Mouse (Mus musculus): ENCODE results near the gene Foxa3. TPM values are rescaled to one million over a fixed set of nuclear protein-coding genes. Genes with fewer than 3 reads are reported as not detected.

The Foxa3 gene
- polyA plus RNA-seq, 1 experiment from 2014 or later = not detected

- H3K9me3 ChIP-seq (ENCODE audit: control insufficient read depth, low read length) = no peaks in the 10 kb centered on the region
- peak overlapping the region; percentile 5; the same call in 1 of the 2 replicates for H3K4me3 ChIP-seq (ENCODE audit: low read depth, low read length)
- H3K4me1 ChIP-seq (ENCODE audit: control insufficient read depth, insufficient read depth, low read length) = no peaks in the 10 kb centered on the region
- H3K36me3 ChIP-seq (ENCODE audit: control insufficient read depth, insufficient read depth, low read length) = peaks cover 11% of the 10 kb centered on the region
- H3K4me2 ChIP-seq (ENCODE audit: low read depth, low read length) = peak overlapping the region; percentile 38
- H3K9ac ChIP-seq (replicated peaks; ENCODE audit: low read depth, low read length) = peak overlapping the region; percentile 8; the same call in 1 of the 2 replicates
- WGBS = 64% methylated on average over 9 of the region's 9 CpGs
- no peaks in the 10 kb centered on the region for H3K27me3 ChIP-seq (ENCODE audit: control insufficient read depth, insufficient read depth, low read length)
- no peak overlapping the region for H3K27ac ChIP-seq (ENCODE audit: low read depth, low read length)
- ATAC-seq (ENCODE audit: low read depth) = peak; percentile 36
Observed at GRCm38 (mm10) chr7:19054777-19055076, 31.4 kb upstream of the Foxa3 start.

- 28% methylated on average over 33 of the region's 33 CpGs for WGBS
- Histone ChIP-seq H3K4me1 (ENCODE audit: control insufficient read depth, insufficient read depth, low read length) (no peaks in the 10 kb centered on the region), H3K27ac (ENCODE audit: low read depth, low read length) (no peak within 1 kb of the TSS)
Observed at GRCm38 (mm10) chr7:19054047-19054776, 30.9 kb upstream of the Foxa3 start, which contains the start of gene Rsph6a. Gene Rsph6a (plus strand): TSS chr7:19054690.

DNA sequence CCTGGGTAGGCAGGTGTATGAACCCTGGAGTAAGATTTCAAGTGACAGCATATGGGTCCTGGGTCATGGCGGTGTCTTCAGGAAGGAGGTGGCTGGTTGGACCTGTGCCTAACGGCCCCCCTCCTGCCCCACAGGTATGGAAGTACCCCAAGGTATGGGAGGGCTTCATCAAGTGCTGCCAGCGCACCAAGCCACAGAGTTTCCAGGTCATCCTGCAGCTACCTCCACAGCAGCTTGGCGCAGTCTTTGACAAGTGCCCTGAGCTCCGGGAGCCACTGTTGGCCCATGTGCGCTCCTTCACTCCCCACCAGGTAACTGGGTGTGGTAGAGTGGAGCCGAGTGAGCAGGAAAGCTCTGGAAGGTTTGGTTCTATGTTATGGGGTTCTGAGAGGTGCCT lies 29.8 kb upstream of the Foxa3 start:
- no peak for ATAC-seq (ENCODE audit: low read depth)
- Histone ChIP-seq H3K4me2 (ENCODE audit: low read depth, low read length) (no peak overlapping the region), H3K27ac (ENCODE audit: low read depth, low read length) (no peak overlapping the region), H3K27me3 (ENCODE audit: control insufficient read depth, insufficient read depth, low read length) (no peaks in the 10 kb centered on the region), H3K9ac (replicated peaks; ENCODE audit: low read depth, low read length) (no peak overlapping the region), H3K9me3 (ENCODE audit: control insufficient read depth, low read length) (no peaks in the 10 kb centered on the region), H3K4me1 (ENCODE audit: control insufficient read depth, insufficient read depth, low read length) (no peaks in the 10 kb centered on the region), H3K4me3 (ENCODE audit: low read depth, low read length) (no peak overlapping the region), H3K36me3 (ENCODE audit: control insufficient read depth, insufficient read depth, low read length) (peaks cover 20% of the 10 kb centered on the region)
- WGBS = 94% methylated on average over 7 of the region's 7 CpGs

More at GRCm38 (mm10) chr7:19054047-19054776, 30.9 kb upstream of the Foxa3 start, which contains the start of gene Rsph6a:
- peaks cover 14% of the 10 kb centered on the region for H3K36me3 ChIP-seq (ENCODE audit: control insufficient read depth, insufficient read depth, low read length)
- H3K27me3 ChIP-seq (ENCODE audit: control insufficient read depth, insufficient read depth, low read length) = no peaks in the 10 kb centered on the region
- H3K9ac ChIP-seq (replicated peaks; ENCODE audit: low read depth, low read length) = peak within 1 kb of the TSS; percentile 8; the same call in 1 of the 2 replicates
- peak; percentile 70 for ATAC-seq (ENCODE audit: low read depth)
- peak within 1 kb of the TSS; percentile 5; the same call in 1 of the 2 replicates for H3K4me3 ChIP-seq (ENCODE audit: low read depth, low read length)
- H3K9me3 ChIP-seq (ENCODE audit: control insufficient read depth, low read length) = no peaks in the 10 kb centered on the region
- peak within 1 kb of the TSS; percentile 38 for H3K4me2 ChIP-seq (ENCODE audit: low read depth, low read length)

DNA sequence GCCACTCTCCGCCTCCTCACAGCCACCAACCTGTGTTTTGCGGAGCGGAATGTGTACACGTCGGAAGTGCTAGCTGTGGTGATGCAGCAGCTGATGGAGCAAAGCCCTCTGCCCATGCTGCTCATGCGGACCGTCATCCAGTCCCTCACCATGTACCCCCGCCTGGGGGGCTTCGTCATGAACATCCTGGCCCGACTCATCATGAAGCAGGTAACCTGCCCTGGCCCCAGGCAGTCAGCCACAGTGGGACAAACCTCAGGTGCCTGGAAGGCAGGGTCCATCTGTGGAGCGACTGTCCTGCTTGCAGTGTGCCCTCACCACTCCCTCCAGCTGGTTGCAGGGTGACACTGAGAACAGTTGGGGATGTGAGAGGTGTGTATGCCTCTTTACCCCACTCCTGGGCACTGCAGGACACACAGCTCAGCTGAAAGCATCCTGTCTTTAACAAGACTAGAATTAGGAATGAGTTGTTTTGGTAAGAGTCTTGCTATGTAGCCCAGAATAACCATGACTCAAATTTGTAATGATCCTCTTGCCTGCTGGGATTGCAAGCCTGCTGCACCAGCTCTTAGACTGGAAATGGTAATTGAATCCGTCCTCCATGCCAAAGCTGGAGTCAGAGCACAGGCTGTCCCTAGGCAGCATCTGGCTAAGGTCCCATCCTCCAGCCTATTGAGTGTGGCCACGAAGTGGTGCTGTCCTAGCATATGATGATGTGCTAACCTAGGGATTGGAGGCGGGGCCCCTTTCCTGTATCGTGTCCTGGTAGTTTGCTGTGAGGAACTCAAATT lies 29.2 kb upstream of the Foxa3 start:
- no peaks in the 10 kb centered on the region for H3K27me3 ChIP-seq (ENCODE audit: control insufficient read depth, insufficient read depth, low read length)
- no peak overlapping the region for H3K4me3 ChIP-seq (ENCODE audit: low read depth, low read length)
- H3K9me3 ChIP-seq (ENCODE audit: control insufficient read depth, low read length) = no peaks in the 10 kb centered on the region
- 91% methylated on average over 15 of the region's 15 CpGs for WGBS
- no peak overlapping the region for H3K27ac ChIP-seq (ENCODE audit: low read depth, low read length)
- no peak overlapping the region for H3K4me2 ChIP-seq (ENCODE audit: low read depth, low read length)
- H3K9ac ChIP-seq (replicated peaks; ENCODE audit: low read depth, low read length) = no peak overlapping the region
- H3K4me1 ChIP-seq (ENCODE audit: control insufficient read depth, insufficient read depth, low read length) = no peaks in the 10 kb centered on the region
- no peak for ATAC-seq (ENCODE audit: low read depth)
- peaks cover 21% of the 10 kb centered on the region for H3K36me3 ChIP-seq (ENCODE audit: control insufficient read depth, insufficient read depth, low read length)

GRCm38 (mm10) chr7:19051161-19051560 lies 27.8 kb upstream of the Foxa3 start:
- H3K4me3 ChIP-seq (ENCODE audit: low read depth, low read length) = no peak overlapping the region

DNA sequence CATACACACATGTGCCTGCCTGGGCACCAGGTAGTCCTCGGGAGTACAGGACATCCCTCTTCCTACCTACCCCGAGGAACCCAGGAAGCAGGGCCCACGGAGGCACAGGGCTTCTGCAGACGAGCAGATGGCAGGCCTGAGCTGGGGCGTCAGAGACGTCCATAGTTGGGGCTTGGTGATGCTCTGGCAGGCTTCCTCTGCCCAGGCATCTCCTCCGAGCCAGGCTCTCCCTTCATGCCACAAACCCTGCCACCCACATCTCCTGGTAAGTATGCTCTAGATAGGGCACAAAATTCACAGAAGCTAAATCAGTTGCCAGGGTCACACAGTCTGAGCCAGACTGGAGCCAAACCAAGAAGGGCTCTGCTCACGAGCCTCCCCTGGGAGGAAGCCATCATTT lies 26.8 kb upstream of the Foxa3 start:
- no peaks in the 10 kb centered on the region for H3K27me3 ChIP-seq (ENCODE audit: control insufficient read depth, insufficient read depth, low read length)
- no peaks in the 10 kb centered on the region for H3K9me3 ChIP-seq (ENCODE audit: control insufficient read depth, low read length)
- H3K9ac ChIP-seq (replicated peaks; ENCODE audit: low read depth, low read length) = no peak overlapping the region
- H3K36me3 ChIP-seq (ENCODE audit: control insufficient read depth, insufficient read depth, low read length) = peaks cover 44% of the 10 kb centered on the region
- no peak overlapping the region for H3K4me3 ChIP-seq (ENCODE audit: low read depth, low read length)
- no peak overlapping the region for H3K27ac ChIP-seq (ENCODE audit: low read depth, low read length)
- ATAC-seq (ENCODE audit: low read depth) = no peak
- H3K4me1 ChIP-seq (ENCODE audit: control insufficient read depth, insufficient read depth, low read length) = no peaks in the 10 kb centered on the region
- H3K4me2 ChIP-seq (ENCODE audit: low read depth, low read length) = no peak overlapping the region
- 94% methylated on average over 8 of the region's 8 CpGs for WGBS

More at GRCm38 (mm10) chr7:19051161-19051560, 27.8 kb upstream of the Foxa3 start:
- Histone ChIP-seq H3K4me2 (ENCODE audit: low read depth, low read length) (no peak overlapping the region), H3K27ac (ENCODE audit: low read depth, low read length) (no peak overlapping the region), H3K4me1 (ENCODE audit: control insufficient read depth, insufficient read depth, low read length) (no peaks in the 10 kb centered on the region), H3K9ac (replicated peaks; ENCODE audit: low read depth, low read length) (no peak overlapping the region), H3K36me3 (ENCODE audit: control insufficient read depth, insufficient read depth, low read length) (peaks cover 35% of the 10 kb centered on the region), H3K9me3 (ENCODE audit: control insufficient read depth, low read length) (no peaks in the 10 kb centered on the region), H3K27me3 (ENCODE audit: control insufficient read depth, insufficient read depth, low read length) (no peaks in the 10 kb centered on the region)
- ATAC-seq (ENCODE audit: low read depth) = no peak
- WGBS = 78% methylated on average over 4 of the region's 4 CpGs

DNA sequence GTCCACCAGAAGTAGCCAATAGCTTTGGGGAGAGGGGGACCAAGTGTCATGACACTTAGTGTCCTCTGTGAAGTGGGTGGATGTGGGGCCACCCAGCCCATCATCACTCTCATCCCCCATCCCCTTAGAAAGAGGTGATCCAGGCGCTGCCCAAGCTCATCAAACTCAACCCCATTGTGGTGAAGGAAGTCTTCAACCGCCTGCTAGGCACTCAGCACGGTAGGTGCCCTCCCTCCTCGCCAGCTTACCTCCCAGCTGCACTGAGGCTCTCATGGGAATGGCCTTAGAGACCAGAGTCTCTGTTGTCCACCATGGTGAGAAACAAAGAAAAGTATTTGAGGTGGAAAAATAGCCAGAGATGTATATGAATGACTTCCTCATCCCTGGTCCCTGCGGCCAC lies 25.9 kb upstream of the Foxa3 start:
- H3K36me3 ChIP-seq (ENCODE audit: control insufficient read depth, insufficient read depth, low read length) = peaks cover 54% of the 10 kb centered on the region
- no peak overlapping the region for H3K9ac ChIP-seq (replicated peaks; ENCODE audit: low read depth, low read length)
- H3K9me3 ChIP-seq (ENCODE audit: control insufficient read depth, low read length) = no peaks in the 10 kb centered on the region
- H3K4me1 ChIP-seq (ENCODE audit: control insufficient read depth, insufficient read depth, low read length) = no peaks in the 10 kb centered on the region
- 92% methylated on average over 5 of the region's 5 CpGs for WGBS
- H3K27me3 ChIP-seq (ENCODE audit: control insufficient read depth, insufficient read depth, low read length) = no peaks in the 10 kb centered on the region
- H3K27ac ChIP-seq (ENCODE audit: low read depth, low read length) = no peak overlapping the region
- no peak overlapping the region for H3K4me2 ChIP-seq (ENCODE audit: low read depth, low read length)
- ATAC-seq (ENCODE audit: low read depth) = no peak
- H3K4me3 ChIP-seq (ENCODE audit: low read depth, low read length) = no peak overlapping the region

DNA sequence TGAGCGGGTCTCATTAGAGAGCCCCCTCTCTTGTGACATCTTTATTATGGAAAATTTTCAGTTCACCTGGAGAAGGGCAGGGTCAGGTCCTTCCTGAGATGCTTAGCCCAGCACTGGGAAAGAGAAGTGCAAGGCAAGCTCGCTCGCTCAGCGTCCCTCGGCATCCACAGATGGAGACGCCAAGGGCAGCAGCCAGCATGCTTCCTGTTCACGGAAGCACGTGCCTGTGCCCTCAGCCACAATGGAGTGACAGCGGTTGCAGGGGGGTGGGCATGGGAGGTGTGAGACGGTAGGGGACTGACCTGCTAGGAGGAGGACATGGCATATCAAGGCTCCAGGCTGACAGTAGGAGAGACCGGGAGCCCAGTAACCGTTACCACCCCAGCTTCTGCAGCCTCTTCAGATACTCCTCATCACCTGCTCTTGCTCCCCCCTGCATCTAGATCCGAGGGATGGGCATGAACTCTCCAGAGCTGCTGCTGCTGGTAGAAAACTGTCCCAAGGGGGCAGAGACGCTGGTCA lies 24.7 kb upstream of the Foxa3 start:
- Histone ChIP-seq H3K9ac (replicated peaks; ENCODE audit: low read depth, low read length) (no peak overlapping the region), H3K27ac (ENCODE audit: low read depth, low read length) (no peak overlapping the region), H3K4me2 (ENCODE audit: low read depth, low read length) (no peak overlapping the region), H3K4me1 (ENCODE audit: control insufficient read depth, insufficient read depth, low read length) (no peaks in the 10 kb centered on the region), H3K27me3 (ENCODE audit: control insufficient read depth, insufficient read depth, low read length) (no peaks in the 10 kb centered on the region), H3K9me3 (ENCODE audit: control insufficient read depth, low read length) (no peaks in the 10 kb centered on the region), H3K36me3 (ENCODE audit: control insufficient read depth, insufficient read depth, low read length) (peaks cover 59% of the 10 kb centered on the region), H3K4me3 (ENCODE audit: low read depth, low read length) (no peak overlapping the region)
- WGBS = 93% methylated on average over 14 of the region's 14 CpGs
- ATAC-seq (ENCODE audit: low read depth) = no peak

Measured in neural tube, embryonic 14.5 days (tissue).